Mouse (Mus musculus): ENCODE measurements at regions not wholly inside any gene's neighbourhood (a gene's known extent, or its start where the extent isn't known, plus 50 kb on each side); places are given as distances from the start of the nearest gene placed in this dataset.

DNA sequence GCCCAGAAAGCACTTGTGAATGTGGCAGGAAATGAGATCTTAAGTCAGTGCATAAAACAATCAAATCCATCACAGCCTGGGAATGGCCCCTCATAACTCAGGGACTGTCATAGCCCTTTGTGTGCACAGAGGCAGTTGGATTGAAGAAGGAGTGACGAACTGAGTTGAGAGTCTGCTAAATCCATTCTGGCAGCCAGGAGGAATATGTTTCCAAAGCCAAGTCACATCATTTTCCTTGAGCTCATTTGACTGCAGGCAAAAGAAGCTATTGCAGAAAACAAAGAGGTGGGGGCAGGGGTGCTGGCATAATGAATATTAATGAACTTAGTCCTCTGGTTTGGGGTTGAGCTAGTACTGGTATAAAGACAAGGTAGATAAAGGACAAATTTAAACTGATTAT lies 620.0 kb downstream of the Dhx35 start:
- TF ChIP-seq CTCF (IDR thresholded peaks at IDR 0.05; ENCODE audit: low read depth, low read length) = no peak
- TF ChIP-seq TAL1 (conservative IDR thresholded peaks at IDR 0.05; ENCODE audit: low read depth, low read length) = no peak
- no peak for TF ChIP-seq POLR2AphosphoS5 (IDR thresholded peaks at IDR 0.05; ENCODE audit: insufficient replicate concordance, low read depth, low read length)
- TF ChIP-seq GATA1 (IDR thresholded peaks at IDR 0.05; ENCODE audit: borderline replicate concordance, low read length) = no peak
- TF ChIP-seq GATA2 (IDR thresholded peaks at IDR 0.05; ENCODE audit: borderline replicate concordance, low read depth, low read length) = no peak

All from G1E (cell line).